Mouse (Mus musculus): ENCODE data around the gene Brpf1. TPM values are rescaled to one million over a fixed set of nuclear protein-coding genes. Genes with fewer than 3 reads are reported as not detected.

Gene Brpf1
- 6.0 and 6.8 TPM in 2 replicates for polyA plus RNA-seq (2012)

DNA sequence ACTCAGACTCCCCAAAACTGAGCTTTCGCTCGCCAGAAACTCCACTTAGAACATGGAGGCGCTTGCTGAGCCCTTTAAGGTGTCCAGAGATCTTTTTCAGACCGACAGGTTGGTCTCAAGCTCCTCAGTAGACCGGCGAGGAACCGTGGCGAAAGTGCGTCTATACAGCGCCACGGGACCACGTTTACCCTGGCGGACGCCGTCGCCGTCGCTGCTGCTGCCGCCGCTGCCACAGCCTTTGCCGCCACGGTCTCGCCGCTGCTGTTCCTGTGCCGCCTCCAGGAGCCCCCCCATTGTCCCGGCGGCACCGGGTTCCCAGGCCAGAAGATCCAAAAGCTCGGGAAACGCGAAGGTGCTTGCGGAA lies at the start of gene Brpf1:
Gene Brpf1, plus strand, starts transcription at position 152 of the 364 bp plus-strand sequence.
- peaks cover 5% of the 10 kb centered on the region for H3K27me3 ChIP-seq (ENCODE audit: control insufficient read depth)
- no peaks in the 10 kb centered on the region for H3K9me3 ChIP-seq (ENCODE audit: control insufficient read depth, low read length)
- H3K36me3 ChIP-seq (ENCODE audit: control insufficient read depth) = peaks cover 32% of the 10 kb centered on the region
- TF ChIP-seq TAL1 (IDR thresholded peaks at IDR 0.05; ENCODE audit: low read length) (no peak), GATA1 (IDR thresholded peaks at IDR 0.05; ENCODE audit: low read length) (no peak)
- peaks cover 39% of the 10 kb centered on the region for H3K4me1 ChIP-seq (ENCODE audit: control insufficient read depth)
- H3K4me3 ChIP-seq (replicated peaks) = peak within 1 kb of the TSS; percentile 89

DNA sequence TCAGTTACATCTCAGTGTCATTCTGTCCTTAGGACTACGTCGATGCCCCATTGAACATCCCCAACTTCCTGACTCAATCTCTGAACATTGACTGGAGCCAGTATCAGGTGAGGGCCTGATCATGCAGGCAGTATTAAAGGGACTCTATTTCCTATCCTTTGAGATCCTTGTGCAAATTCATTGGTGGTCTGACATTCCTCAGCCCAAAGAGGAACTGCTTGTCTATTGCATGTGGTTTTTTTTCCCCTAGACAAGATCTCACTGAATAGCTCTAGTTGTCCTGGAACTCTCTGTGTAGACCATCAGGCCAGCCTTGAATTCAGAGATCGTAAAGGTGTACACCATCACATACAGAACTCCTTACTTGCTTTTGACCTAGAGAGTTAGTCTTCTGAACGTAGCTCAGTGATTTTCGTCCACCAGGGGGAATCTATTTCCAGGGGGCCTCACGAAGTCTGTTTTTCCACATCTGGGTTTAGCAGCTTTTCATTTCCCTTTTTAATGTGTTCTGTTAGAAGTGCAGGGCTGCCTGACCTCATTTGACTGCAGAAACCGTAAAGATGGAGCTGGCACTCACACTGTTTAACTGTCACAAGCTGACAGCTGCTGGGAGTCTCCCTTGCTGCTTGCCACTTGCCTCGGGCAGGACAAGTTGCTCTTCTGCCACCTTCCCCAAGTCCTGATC lies 45.6 kb upstream of the Brpf1 start:
- H3K36me3 ChIP-seq (ENCODE audit: control insufficient read depth) = peaks cover 94% of the 10 kb centered on the region
- no peak for TF ChIP-seq TAL1 (IDR thresholded peaks at IDR 0.05; ENCODE audit: low read length)
- TF ChIP-seq GATA1 (IDR thresholded peaks at IDR 0.05; ENCODE audit: low read length) = no peak
- H3K9me3 ChIP-seq (ENCODE audit: control insufficient read depth, low read length) = no peaks in the 10 kb centered on the region
- H3K4me3 ChIP-seq (replicated peaks) = no peak overlapping the region
- H3K27me3 ChIP-seq (ENCODE audit: control insufficient read depth) = no peaks in the 10 kb centered on the region
- H3K4me1 ChIP-seq (ENCODE audit: control insufficient read depth) = no peaks in the 10 kb centered on the region

DNA sequence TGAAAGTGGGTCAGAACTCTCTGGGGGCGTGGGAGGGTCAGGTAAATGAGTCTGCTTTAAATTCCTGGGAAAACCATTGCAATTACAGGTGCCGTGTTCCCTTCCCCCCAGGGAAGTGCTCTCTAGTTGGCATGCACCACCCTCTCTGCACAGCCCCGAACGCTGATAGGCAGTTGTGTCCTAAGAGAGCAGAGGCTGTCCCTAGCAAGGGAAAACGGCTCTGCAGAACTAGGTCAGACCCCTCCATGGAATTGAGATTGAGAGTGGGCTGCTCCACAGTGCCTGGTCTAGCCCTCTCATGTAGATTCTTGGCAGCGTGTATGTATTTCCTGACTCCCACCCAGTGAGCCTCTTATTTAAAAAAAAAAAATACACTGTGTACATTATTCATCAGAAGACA lies 43.4 kb upstream of the Brpf1 start:
- H3K36me3 ChIP-seq (ENCODE audit: control insufficient read depth) = peaks cover 96% of the 10 kb centered on the region
- H3K27me3 ChIP-seq (ENCODE audit: control insufficient read depth) = no peaks in the 10 kb centered on the region
- H3K4me3 ChIP-seq (replicated peaks) = no peak overlapping the region
- no peaks in the 10 kb centered on the region for H3K4me1 ChIP-seq (ENCODE audit: control insufficient read depth)
- H3K9me3 ChIP-seq (ENCODE audit: control insufficient read depth, low read length) = no peaks in the 10 kb centered on the region
- no peak for TF ChIP-seq TAL1 (IDR thresholded peaks at IDR 0.05; ENCODE audit: low read length)
- no peak for TF ChIP-seq GATA1 (IDR thresholded peaks at IDR 0.05; ENCODE audit: low read length)

GRCm38 (mm10) chr6:113264429-113264828 lies 42.5 kb upstream of the Brpf1 start:
- no peaks in the 10 kb centered on the region for H3K9me3 ChIP-seq (ENCODE audit: control insufficient read depth, low read length)
- no peaks in the 10 kb centered on the region for H3K4me1 ChIP-seq (ENCODE audit: control insufficient read depth)
- H3K4me3 ChIP-seq (replicated peaks) = no peak overlapping the region
- no peaks in the 10 kb centered on the region for H3K27me3 ChIP-seq (ENCODE audit: control insufficient read depth)
- no peak for TF ChIP-seq GATA1 (IDR thresholded peaks at IDR 0.05; ENCODE audit: low read length)
- TF ChIP-seq TAL1 (IDR thresholded peaks at IDR 0.05; ENCODE audit: low read length) = no peak
- peaks cover 96% of the 10 kb centered on the region for H3K36me3 ChIP-seq (ENCODE audit: control insufficient read depth)

GRCm38 (mm10) chr6:113266996-113267655 lies 39.8 kb upstream of the Brpf1 start:
- Histone ChIP-seq H3K4me3 (replicated peaks) (no peak overlapping the region), H3K36me3 (ENCODE audit: control insufficient read depth) (peaks cover 97% of the 10 kb centered on the region), H3K27me3 (ENCODE audit: control insufficient read depth) (no peaks in the 10 kb centered on the region), H3K4me1 (ENCODE audit: control insufficient read depth) (no peaks in the 10 kb centered on the region), H3K9me3 (ENCODE audit: control insufficient read depth, low read length) (no peaks in the 10 kb centered on the region)
- TF ChIP-seq TAL1 (IDR thresholded peaks at IDR 0.05; ENCODE audit: low read length) = no peak
- no peak for TF ChIP-seq GATA1 (IDR thresholded peaks at IDR 0.05; ENCODE audit: low read length)

GRCm38 (mm10) chr6:113267988-113268387 lies 38.9 kb upstream of the Brpf1 start:
- H3K9me3 ChIP-seq (ENCODE audit: control insufficient read depth, low read length) = no peaks in the 10 kb centered on the region
- TF ChIP-seq TAL1 (IDR thresholded peaks at IDR 0.05; ENCODE audit: low read length) (no peak), GATA1 (IDR thresholded peaks at IDR 0.05; ENCODE audit: low read length) (no peak)
- no peaks in the 10 kb centered on the region for H3K27me3 ChIP-seq (ENCODE audit: control insufficient read depth)
- H3K4me3 ChIP-seq (replicated peaks) = no peak overlapping the region
- H3K36me3 ChIP-seq (ENCODE audit: control insufficient read depth) = peaks cover 97% of the 10 kb centered on the region
- no peaks in the 10 kb centered on the region for H3K4me1 ChIP-seq (ENCODE audit: control insufficient read depth)

GRCm38 (mm10) chr6:113272365-113272764 lies 34.6 kb upstream of the Brpf1 start:
- H3K4me1 ChIP-seq (ENCODE audit: control insufficient read depth) = no peaks in the 10 kb centered on the region
- H3K36me3 ChIP-seq (ENCODE audit: control insufficient read depth) = peaks cover 70% of the 10 kb centered on the region
- no peaks in the 10 kb centered on the region for H3K9me3 ChIP-seq (ENCODE audit: control insufficient read depth, low read length)
- no peaks in the 10 kb centered on the region for H3K27me3 ChIP-seq (ENCODE audit: control insufficient read depth)
- no peak for TF ChIP-seq GATA1 (IDR thresholded peaks at IDR 0.05; ENCODE audit: low read length)
- no peak for TF ChIP-seq TAL1 (IDR thresholded peaks at IDR 0.05; ENCODE audit: low read length)
- no peak overlapping the region for H3K4me3 ChIP-seq (replicated peaks)

GRCm38 (mm10) chr6:113276846-113277245 lies 30.1 kb upstream of the Brpf1 start:
- Histone ChIP-seq H3K36me3 (ENCODE audit: control insufficient read depth) (peaks cover 33% of the 10 kb centered on the region), H3K4me3 (replicated peaks) (no peak overlapping the region), H3K4me1 (ENCODE audit: control insufficient read depth) (no peaks in the 10 kb centered on the region), H3K9me3 (ENCODE audit: control insufficient read depth, low read length) (no peaks in the 10 kb centered on the region), H3K27me3 (ENCODE audit: control insufficient read depth) (peaks cover 4% of the 10 kb centered on the region)
- TF ChIP-seq GATA1 (IDR thresholded peaks at IDR 0.05; ENCODE audit: low read length) = no peak
- no peak for TF ChIP-seq TAL1 (IDR thresholded peaks at IDR 0.05; ENCODE audit: low read length)

DNA sequence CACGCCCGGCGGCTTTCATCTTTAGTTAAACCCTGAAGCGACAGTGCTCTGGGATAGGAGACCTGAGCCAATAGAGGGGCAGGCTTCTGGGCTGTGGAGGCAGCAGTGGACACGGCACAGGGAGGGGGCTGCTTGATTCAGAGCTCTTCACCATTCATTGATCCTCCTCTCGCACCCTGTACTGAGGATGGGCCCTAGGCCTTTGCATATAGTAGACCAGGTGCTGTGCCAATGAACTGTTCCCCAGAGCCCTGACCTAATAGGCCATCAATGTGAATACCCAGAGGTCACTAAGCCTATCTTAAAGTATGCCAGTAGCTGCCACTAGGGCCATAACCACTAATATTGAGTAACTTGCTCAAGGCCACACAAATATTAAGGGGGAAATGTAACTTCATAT lies 25.3 kb upstream of the Brpf1 start:
- Histone ChIP-seq H3K4me1 (ENCODE audit: control insufficient read depth) (no peaks in the 10 kb centered on the region; the same call in 1 of the 2 replicates), H3K36me3 (ENCODE audit: control insufficient read depth) (peaks cover 7% of the 10 kb centered on the region), H3K27me3 (ENCODE audit: control insufficient read depth) (peaks cover 35% of the 10 kb centered on the region), H3K4me3 (replicated peaks) (no peak overlapping the region), H3K9me3 (ENCODE audit: control insufficient read depth, low read length) (no peaks in the 10 kb centered on the region)
- TF ChIP-seq TAL1 (IDR thresholded peaks at IDR 0.05; ENCODE audit: low read length) (no peak), GATA1 (IDR thresholded peaks at IDR 0.05; ENCODE audit: low read length) (no peak)

All from erythroblast, embryonic 14.5 days (primary cell).